Mouse (Mus musculus) bone marrow macrophage, adult 2 months (primary cell): ENCODE measurements at regions not wholly inside any gene's neighbourhood (a gene's known extent, or its start where the extent isn't known, plus 50 kb on each side); places are given as distances from the start of the nearest gene placed in this dataset.

Source experiments
- CTCF ChIP-seq: IDR thresholded peaks from 2 replicates; pipeline ENCODE4 v1.5.1; 2012; ENCODE audit warnings: low read depth, mild to moderate bottlenecking, low read length, moderate library complexity
- POLR2A ChIP-seq: IDR thresholded peaks from 2 replicates; pipeline ENCODE4 v1.6.1; 2012; ENCODE audit warnings: mild to moderate bottlenecking, low read depth, low read length, borderline replicate concordance

GRCm38 (mm10) chr16:78096571-78096970, 204.7 kb upstream of the Cxadr start:
- TF ChIP-seq CTCF (no peak), POLR2A (no peak)
